Mouse (Mus musculus): ENCODE measurements around the gene Pmp22.

The Pmp22 gene

DNA sequence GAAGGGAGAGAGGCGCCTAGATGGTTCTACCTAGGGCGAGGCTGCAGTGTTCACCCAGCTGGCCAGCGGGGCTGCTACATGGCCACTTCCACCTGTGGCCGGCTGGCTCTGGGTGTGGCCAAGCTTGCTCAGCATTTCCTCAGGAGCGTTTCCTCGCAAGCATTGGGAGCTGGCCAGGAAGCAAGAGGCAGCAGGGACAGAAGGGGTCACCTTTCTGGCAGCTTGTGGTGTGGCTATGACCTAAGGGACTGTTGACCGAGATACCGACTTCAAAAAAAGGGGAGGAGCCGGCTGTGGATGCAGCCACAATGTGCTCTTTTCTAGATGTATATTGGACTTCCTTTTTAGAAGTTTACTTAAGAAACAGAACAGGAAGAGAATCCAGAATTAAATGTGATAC, 593 bp downstream of the Pmp22 start:
- DNase-seq: no peak

DNA sequence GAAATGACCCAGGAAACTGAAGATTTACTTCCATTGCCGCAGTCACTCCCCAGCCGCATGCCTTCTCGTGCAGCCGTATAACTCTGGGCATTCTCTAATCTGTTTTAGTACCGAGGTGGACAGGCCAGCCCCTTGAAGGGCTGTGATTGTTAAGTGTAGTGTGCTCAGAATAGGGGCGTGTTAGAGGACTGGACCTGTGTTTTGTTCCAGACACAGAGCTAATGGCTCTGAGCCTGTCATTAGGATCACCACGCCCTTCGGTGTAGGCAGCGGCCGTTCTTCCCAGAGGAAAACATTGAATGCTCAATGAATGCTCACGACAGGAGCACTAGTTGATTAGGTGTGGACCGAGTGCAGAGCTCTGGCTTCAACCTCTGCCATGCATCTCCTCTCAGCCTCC, 1.1 kb downstream of the Pmp22 start:
- no peak for DNase-seq

DNA sequence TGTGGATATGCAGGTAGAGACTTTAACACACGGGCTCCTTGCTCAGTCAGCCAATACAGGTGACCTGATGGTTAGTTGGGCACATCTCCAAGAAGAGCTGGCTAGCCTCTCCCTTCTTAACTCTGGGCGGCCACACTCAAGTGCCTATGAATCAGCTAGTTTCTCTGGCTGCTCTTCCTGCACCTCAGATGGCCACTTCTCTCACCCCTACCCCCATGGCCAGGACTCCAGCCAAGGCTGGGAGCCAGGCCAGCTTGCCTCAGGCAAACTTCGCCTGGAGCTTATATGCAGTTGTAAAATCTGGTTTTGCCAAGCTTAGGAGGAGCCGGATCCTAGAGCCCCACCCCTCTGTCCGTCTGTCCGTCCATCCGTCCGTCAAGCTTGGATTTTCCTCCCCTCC, 1.7 kb downstream of the Pmp22 start:
- peak; percentile 71 for DNase-seq

DNA sequence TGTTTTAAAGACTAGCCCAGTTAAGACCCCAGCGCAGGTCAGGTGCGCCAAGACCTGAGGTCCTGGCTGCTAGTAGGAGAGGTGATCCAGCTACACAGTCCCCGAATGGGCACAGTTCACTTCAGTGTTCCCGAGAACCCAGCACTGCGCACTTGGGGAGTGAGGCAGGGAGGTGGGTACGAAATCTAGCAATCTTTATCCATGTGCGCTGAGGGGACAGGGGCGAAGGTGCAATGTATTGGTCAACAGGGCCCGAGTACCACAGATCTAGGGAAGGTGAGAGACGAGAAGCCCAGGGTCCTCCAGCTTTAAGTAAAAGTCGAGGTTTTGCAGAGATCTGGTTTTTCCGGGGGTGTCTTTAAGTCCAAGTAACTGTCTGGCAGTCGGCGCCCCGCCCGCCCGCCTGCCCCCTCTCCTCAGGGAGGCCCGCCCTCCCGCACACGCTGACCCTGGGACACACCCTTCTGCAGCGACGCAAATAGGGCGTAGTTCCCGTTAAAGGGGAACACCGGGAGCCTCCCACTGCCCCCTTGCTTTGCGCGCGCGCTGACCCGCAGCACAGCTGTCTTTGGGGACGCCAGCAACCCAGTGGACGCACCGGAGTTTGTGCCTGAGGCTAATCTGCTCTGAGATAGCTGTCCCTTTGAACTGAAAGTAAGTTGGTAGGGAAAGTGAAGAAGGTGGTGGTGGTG, 2.4 kb downstream of the Pmp22 start:
- DNase-seq: peak; percentile 10

DNA sequence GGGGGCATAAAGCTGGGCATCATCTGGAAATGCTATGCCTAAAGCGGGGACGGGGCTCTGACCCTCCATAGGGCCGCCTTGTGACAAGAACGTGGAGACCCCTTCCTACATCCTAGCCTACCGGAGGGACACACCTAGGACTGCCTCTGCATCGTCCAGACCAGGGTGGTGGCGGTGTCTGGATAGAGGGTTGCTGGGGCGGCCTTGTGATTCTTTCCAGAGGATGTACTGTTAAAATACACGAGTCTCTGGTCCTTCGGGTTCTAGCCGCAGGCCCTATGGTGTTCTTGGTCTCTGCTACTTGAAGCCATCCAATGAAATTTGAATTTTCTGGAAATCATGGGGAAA, 2.9 kb downstream of the Pmp22 start:
- no peak for DNase-seq

DNA sequence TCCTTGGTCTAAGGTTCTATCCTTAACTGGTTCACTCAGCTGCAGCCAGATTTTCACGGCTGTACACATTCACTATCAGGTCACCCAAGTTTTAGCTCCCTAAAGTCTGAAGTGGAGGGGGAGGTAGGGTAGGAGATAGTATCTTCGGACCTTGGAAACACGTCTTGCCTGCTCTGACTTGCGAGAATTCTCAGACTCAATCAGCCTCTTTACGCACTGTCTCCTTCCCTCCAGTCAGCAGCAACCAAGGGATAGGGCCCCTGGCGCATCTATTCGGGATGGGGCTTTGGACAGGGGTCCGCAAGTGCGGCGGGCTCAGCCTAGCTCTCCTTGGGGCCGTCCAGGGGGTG, 3.3 kb downstream of the Pmp22 start:
- no peak for DNase-seq

DNA sequence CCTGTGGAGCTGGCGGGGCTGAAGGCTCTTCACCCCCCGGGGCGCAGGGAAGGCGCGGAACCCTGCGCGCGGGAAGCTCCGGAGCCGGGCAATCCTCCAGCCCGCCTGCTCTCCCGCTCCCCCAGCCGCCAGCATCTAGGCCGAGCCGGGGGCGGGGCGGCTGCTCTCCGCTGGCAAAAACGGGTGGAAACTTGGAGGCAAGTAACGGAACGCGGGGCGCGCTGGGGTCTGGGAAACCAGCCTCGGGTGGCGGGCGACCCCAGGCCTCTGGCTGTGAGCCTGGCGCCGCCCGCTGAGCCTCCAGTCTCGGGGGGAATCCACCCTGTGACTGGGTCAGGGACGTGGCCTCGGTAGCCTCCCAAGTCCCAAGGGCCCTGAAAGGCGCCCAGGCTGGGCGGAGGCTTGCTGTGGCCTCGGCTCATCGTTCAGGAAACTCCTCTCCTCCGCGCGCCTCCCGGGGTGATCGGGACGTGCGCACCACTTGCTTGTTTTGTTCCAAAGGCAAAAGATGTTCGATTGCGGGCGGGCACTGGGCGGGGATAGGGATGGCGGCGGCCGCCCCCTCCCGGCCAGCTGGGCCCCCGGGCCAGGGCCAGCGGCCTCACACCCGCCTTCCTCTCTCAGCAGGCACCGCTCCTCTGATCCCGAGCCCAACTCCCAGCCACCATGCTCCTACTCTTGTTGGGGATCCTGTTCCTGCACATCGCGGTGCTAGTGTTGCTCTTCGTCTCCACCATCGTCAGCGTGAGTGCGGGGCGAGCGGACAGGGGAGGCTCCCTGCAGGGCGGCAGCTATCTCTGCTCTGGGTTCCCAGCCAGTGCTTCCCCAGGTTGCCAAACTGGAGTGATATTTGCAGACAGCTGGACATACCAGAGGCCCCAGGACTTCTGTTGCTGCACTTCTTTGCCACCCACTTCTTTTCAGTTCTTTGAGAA, 4.0 kb downstream of the Pmp22 start:
- peak; percentile 48 for DNase-seq

DNA sequence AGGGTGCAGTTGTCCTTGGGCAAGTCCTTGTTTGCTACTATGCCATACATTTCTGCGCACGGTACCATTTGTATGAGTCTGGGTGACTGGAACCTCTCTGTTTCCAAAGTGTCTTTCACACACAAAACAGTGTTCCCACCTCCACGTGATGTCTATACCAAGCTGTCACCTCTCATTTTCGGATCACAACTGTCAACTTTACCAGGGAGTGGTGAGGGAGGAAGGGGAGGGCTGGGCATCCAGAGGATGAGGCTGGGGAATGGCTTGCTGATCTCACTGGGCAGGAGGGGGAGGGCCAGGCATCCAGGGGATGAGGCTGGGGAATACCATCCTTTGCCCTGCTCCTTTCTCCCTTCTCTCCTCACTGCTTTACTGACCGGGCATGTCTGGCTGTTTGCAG, 5.2 kb downstream of the Pmp22 start:
- DNase-seq: no peak

DNA sequence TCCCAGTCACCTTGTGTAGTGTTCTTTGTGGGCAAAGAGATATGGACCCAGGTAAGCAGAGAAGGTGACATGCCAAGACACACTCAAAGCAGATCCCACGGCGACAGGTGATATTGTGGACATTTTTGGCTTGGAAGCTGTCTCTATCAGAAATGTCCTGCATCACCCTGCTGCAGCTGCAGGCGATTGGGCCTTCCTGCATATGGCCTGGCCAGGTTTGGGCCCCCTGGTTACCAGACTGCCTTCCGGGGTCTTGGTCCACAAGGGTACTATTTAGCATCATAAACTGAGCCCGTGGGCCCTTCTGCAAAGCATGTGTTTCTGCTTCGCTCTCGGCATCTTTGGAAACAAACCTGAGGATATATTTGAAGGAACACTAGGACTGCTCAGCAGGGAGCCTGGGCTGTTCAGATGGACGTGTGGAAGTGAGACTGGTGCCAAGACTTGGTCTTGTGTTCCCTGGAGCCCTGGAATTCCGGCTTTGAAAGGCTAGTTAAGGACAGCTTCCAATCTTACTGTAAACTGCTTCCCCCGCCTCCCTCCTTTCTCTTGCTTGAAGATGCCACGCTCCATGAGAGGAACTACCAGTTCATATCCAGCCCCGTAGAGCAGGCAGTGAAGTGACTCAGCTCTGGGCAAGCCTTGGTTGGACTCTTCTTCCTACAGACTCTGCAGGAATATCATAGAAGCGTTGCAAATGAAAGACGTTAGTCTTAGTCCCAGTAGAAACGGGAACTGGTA, 6.1 kb downstream of the Pmp22 start:
- peak; percentile 13 for DNase-seq

DNA sequence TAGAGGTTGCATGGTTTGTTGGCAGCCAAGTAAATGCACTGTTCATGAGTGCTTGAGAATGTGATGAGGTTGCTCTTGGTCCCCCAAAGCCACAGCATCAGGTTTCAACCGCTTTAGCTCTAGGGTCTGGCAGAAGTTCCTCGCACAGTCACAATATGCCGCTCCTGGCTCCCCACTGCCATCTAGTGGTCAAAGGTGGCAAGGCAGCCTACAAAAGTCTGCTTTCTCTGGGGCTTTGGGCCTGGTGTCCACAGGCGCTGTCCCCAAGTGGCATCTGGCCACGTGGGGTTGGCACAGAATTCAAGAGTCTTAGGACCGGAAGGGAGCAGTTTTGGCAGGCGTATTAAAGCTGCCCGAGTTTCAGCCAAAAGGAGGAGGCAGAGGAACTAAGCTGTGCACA, 6.8 kb downstream of the Pmp22 start:
- DNase-seq: peak; percentile 84

DNA sequence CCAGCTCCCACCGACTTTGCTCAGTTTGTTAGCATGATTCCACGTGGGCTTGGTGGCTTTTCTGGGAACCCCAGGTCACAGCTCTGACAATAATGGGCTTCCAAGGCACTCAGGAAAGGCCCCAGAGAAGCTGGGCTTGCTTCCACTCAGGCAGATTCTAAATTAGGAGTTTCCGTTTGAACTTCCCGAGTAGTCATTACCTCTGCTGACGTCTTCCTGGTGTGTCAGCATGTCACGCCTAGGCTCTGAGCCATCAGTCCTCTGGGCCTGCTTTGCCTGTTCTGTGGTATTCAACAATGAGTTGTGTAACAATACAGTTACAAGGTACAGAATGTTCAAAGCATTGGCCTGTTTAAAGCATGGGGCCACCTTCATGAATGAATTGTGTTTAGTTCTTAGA, 7.4 kb downstream of the Pmp22 start:
- no peak for DNase-seq

DNA sequence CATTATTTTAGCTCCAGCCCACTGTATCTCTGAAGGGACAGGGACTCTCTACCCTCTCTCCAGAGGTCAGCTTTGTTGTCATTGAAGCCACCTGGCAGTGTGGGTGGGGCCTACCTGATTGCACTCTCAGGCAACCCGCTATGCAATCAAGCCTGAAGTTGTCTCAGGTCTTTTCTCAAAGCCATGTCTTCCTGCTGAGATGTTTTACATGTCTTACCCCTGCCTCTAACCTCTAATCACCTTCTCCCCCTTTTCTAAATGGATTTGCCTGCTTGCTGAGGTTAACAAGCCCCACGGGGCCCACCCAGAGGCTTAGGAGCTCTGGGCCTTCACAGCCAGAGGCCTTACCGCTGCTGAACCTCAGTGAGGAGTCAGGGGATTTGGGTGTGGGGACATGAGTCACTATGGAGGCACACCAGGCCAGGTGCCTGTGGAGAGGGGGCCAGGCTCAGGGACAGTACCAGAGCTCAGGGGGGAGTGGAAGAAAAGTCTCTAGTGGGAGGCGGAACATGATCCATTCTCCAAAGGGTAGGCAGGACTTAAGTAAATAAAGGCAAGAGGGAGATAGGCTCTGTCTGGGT, 8.1 kb downstream of the Pmp22 start:
- DNase-seq: no peak

DNA sequence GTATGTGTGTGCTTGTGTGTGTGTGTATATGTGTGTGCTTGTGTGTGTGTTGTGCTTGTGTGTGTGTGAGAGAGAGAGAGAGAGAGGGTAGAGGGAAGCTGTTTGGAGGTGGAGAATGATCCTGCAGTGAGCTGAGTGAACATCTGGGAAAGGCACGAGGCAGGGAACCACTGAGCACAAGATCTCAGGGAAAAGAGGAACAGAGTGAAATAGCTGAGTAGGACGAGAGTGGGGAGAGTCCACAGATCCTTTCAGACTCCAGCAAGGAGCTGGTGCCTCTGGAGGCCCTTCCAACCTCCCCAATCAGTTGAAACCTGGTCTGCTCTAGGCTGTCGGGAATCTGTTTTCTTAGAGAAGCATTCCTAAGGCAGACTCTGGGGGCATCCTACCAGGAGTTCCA, 10.0 kb downstream of the Pmp22 start:
- no peak for DNase-seq

DNA sequence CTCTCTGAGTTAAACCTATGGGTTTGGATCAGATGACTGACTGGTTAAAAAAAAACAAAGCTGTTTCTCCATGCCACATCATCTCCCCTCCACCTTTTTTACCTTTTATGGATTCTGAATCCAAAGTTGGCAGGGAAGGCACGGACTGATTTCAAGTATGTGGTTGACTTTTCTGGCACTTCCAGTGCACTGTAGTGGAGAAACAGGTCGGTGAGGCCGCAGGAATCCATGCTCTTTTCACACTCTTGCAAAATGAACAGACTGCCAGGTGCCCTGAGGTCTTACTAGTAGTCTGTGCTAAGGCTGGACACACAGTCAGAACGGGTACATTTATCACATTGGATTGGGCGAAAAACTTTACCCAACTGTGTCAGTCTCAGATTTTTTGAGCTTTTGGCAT, 13.5 kb downstream of the Pmp22 start:
- DNase-seq: no peak

DNA sequence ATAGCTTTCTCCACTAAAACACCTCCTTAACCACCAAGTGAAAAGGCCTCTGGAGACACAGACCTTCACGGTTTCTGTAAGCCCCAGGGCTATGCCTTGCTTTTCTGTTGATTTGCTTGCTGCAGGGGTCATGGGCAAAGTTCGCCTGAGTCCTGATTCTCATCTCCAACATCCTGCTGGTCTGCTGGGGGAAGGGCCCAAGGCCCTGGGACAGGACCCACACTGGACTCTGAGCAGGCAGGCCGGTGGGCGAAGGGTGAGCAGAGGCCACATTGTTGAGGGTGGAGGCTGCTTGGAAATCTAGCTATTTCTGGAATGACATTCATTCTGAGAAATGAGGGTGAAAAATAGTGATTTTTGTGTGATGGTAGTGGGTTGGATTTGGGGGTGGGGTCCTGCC, 14.0 kb downstream of the Pmp22 start:
- DNase-seq: no peak

DNA sequence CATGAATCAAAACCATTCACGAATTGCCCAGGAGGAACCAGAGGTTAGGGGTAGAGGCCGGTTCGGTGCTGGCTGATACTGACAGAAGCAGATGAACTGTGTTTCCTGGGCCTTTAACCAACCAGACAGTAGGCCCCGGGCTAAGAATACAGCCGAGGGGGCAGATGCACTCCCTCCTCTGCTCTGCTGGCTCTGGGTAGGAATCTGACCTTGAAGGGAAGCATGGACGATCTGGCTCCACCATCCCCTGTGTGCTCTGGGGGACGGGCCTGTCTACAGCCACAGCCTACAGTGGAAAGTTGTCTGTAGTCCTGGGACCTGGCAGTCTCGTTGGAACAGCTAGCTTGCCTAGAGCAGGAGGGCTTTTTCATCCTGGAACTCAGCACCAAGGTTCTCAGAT, 14.7 kb downstream of the Pmp22 start:
- DNase-seq: no peak

DNA sequence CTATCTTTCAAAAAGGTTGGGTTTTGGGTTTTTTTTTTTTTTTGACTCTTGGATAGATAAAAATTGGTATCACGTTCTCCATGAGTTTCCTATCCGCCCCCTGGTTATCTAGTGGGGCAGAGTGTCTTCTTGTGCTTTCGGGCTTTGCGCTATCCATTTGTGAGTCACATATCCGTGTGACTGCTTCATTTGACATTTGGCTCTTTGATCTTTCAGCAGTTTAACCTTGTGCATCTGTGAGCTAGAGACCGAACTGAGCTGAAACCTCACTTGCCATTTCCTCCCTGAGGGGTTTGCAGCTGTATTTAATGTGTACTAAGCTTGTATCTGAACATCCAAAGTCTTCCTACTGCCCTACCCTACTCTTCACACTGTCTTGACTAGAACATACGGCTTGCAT, 17.8 kb downstream of the Pmp22 start:
- no peak for DNase-seq

DNA sequence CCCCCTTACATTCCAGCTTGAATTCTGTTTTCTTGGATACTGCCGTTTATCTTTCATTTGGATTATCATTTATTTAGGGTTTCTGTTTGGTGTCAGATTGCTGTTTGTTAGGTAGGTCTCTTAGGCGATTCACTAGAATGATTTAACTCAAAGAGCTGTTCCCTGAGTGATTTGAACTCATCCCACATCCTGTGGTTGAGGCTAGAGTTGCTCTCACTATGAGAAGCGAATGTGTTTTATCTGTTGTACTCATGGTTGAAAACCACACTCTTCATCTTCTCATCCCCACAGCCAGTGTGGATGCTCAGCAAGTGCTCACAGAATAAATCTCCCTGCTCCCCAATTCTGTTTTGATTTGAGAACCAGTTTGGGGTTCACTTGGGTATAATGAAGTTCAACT, 19.5 kb downstream of the Pmp22 start:
- DNase-seq: no peak

DNA sequence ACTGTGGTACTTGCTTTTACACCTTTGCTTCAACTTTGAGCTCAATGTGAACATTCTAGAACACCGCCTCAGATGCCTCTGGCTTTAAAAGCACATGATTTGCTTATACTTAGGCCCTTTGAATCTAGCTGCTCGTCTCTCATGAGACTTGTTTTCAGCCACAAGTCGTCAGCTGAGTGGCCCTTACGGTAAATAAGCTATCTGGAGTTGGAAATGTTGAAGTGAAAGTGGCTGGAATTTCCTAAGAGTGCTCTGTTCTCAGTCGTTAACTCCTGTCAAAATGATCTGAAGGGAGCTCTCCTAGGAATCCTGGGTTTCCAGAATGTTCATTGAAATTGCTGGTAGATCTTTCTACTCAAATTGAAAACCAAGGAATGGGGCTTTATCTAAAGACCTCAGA, 23.1 kb downstream of the Pmp22 start:
- no peak for DNase-seq

DNA sequence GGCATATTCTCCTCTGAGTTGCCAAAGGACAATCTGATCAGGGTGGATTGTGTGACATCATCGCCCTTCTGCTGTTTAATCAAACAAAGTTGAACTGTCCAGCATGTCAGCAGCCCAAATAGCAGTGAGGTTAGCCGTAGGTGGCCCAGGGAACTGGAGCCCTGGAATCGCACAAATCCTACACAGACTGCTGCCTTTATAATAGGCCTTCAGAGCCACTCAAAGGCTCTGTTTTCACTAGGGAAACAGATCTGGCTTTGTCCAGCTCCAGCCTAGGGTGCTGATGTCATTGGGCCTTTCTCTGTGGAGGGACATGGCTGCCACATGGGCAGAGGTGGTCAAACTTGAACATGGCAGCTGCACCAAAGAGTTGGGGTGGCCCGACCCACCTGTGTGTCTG, 28.3 kb downstream of the Pmp22 start:
- DNase-seq: no peak

DNA sequence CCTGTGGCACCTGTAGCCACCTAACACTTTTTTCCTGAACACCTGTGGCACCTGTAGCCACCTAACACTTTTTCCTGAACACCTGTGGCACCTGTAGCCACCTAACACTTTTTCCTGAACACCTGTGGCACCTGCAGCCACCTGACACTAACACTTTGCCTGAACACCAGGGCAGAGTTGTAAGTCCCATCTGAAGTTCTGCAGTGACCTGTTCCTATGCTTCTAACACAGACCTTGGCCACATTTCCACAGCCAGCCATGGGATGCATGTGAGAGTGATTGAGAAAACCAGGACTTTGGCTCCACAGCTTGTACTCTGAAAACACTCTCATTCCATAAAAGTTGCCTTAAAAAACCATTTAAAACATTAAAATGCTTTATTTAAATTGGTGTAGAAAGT, 32.1 kb downstream of the Pmp22 start:
- no peak for DNase-seq

DNA sequence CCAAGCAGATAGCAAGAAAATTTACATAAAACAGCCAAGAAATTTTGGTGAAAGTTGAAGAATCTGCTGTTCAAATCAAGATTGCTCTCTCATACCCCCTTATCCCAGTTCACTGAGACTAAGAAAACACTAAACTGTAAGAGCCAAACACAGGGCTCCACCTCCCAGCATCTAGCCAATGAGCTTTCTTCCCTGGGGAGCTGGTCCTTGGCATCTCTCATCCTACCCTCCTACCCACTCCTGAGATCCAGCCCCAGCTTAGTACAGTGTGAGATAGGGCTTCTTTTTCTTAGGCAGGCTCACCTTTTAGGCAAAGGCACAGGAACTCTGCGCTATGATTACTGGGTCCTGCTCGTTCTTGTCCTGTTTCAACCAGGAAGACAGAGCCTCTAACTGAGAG, 34.0 kb downstream of the Pmp22 start:
- no peak for DNase-seq

DNA sequence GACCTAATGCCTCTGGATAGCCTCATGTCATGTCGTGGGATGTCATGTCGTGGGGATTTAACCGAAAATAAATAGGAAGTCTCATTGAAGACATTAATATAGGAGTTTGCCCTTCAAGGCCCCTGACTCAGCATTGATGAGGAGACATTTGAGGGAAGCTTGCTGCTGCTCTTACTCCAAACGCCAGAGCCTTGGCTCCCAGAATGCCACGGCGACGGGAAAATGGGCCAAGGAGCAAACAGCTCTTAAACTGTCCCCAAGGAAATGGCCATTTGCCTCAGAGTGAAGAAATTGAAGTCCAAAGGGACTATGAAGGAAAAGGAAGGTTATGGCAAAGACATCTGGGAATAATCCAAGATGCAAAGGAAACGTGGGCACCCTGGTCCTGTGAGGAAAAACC, 34.8 kb downstream of the Pmp22 start:
- no peak for DNase-seq

All from cerebellum, adult 9-11 months (tissue).